Mouse (Mus musculus) bone marrow macrophage, adult 2 months (primary cell): ENCODE measurements around the gene Scrn2.

Source experiments
- CTCF ChIP-seq: IDR thresholded peaks from 2 replicates; pipeline ENCODE4 v1.5.1; 2012; ENCODE audit warnings: low read depth, mild to moderate bottlenecking, low read length, moderate library complexity
- POLR2A ChIP-seq: IDR thresholded peaks from 2 replicates; pipeline ENCODE4 v1.6.1; 2012; ENCODE audit warnings: mild to moderate bottlenecking, low read depth, low read length, borderline replicate concordance

GRCm38 (mm10) chr11:97036141-97036540 is 6.4 kb downstream of the Scrn2 start:
- TF ChIP-seq POLR2A (no peak), CTCF (no peak)
